Mouse (Mus musculus) cerebellum, adult 2 months (tissue): ENCODE data around the gene Wdfy1.

ENCODE experiments used
- CTCF ChIP-seq: fragments of 200-500 bp; IDR thresholded peaks from 2 replicates; pipeline ENCODE4 v1.5.1; 2011; ENCODE audit warnings: low read depth, mild to moderate bottlenecking, control low read depth, low read length, moderate library complexity, borderline replicate concordance; ENCODE audit not compliant: insufficient read depth
- POLR2A ChIP-seq: fragments of 200-500 bp; IDR thresholded peaks from 2 replicates; pipeline ENCODE4 v1.6.1; 2011; ENCODE audit warnings: low read length, control low read depth, borderline replicate concordance; ENCODE audit not compliant: insufficient read depth

DNA sequence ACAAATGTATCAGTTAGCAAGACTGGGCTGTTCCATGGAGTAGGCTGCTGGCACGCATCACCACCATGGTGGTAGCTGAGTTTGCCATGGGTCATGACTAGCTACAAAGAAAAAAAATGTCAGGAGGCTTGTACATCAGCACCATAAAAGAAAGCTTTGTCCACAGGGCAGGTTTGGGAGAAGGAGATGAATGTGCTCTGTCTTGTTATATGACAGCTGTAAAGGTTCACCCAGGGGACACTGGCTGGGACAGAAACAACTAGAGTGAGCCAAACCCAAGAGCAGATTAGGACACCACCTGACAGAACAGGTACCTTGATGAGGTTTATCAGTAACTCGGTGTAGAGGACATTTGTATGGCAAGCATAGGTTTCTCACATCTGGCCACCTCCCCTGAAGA is 71.3 kb downstream of the Wdfy1 start:
- no peak for TF ChIP-seq CTCF
- no peak for TF ChIP-seq POLR2A
